8 mouse cellular contexts compared by ENCODE assay signal in genomic region chr3:30601175-30601574, GRCm38 (mm10). TPM values are rescaled to one million over a fixed set of nuclear protein-coding genes. Genes with fewer than 3 reads are reported as not detected.
A peak's percentile ranks its signal among the peaks of the same experiment; 100 is the strongest.
DNase-seq lines count a peak whose midpoint lies in the region; ATAC-seq lines count a peak whose summit lies in the region.

No protein-coding gene starts in this region.

- H3K27ac ChIP-seq in hindbrain, embryonic 12.5 days, result peak overlapping the region; percentile 52; the same call in 1 of the 2 replicates

- no peak overlapping the region for H3K9ac ChIP-seq in hindbrain, embryonic 12.5 days

- DNase-seq in NIH3T3 (ENCODE audit: low read depth), result peak; percentile 93
- DNase-seq in cerebellum, adult 9-10 months, result peak; percentile 95
- peak; percentile 56 to 77 for DNase-seq in frontal cortex, postnatal 10 days (ENCODE audit: low spot score in 2 of 2)
- DNase-seq in layer of hippocampus, postnatal 10 days (ENCODE audit: low spot score in 2 of 2), result peak; percentile 74 to 84
- DNase-seq in lung, postnatal 10 days, result peak; percentile 88
- DNase-seq in ovary, postnatal 14 days (ENCODE audit: low spot score), result peak; percentile 68
- DNase-seq in thymus, postnatal 10 days (ENCODE audit: low spot score in 2 of 2), result peak; percentile 83 to 88

- WGBS in hindbrain, embryonic 12.5 days, result under 1% methylated on average over 17 of the region's 17 CpGs

- no peak for ATAC-seq in hindbrain, embryonic 12.5 days (ENCODE audit: low FRiP score)

- H3K36me3 ChIP-seq in hindbrain, embryonic 12.5 days, result peaks cover 12% of the 10 kb centered on the region

- peak overlapping the region; percentile 81 for H3K4me2 ChIP-seq in hindbrain, embryonic 12.5 days (replicated peaks)

- H3K4me1 ChIP-seq in hindbrain, embryonic 12.5 days, result peaks cover 25% of the 10 kb centered on the region

- H3K27me3 ChIP-seq in hindbrain, embryonic 12.5 days, result peaks cover 4% of the 10 kb centered on the region; the same call in 1 of the 2 replicates

- peak overlapping the region; percentile 51 for H3K4me3 ChIP-seq in hindbrain, embryonic 12.5 days

- no peaks in the 10 kb centered on the region for H3K9me3 ChIP-seq in hindbrain, embryonic 12.5 days (replicated peaks)

RNA-seq across cellular contexts. Expression of gene Mynn, which starts 0.7 kb away (rescaled TPM):
- 33.4 and 41.0 TPM in 2 replicates for polyA plus RNA-seq in hindbrain, embryonic 12.5 days (2016; fragmentation: Nextera tagmentation; extraction: Ambion mirVana)
- 10 to 100 TPM; 13.6 to 14.7 TPM for total RNA-seq in layer of hippocampus, postnatal 10 days (2021)

RNA-seq across cellular contexts. Expression of gene Actrt3, which starts 1.4 kb away (rescaled TPM):
- 0.20 TPM in 1 of 2 replicates, not detected in the other for polyA plus RNA-seq in hindbrain, embryonic 12.5 days (2016; fragmentation: Nextera tagmentation; extraction: Ambion mirVana)
- total RNA-seq in layer of hippocampus, postnatal 10 days (2021), result 1 to 10 TPM; 1.7 TPM

RNA-seq across cellular contexts. Expression of gene Lrriq4, which starts 43.1 kb away (rescaled TPM):
- not detected in 2 replicates for polyA plus RNA-seq in hindbrain, embryonic 12.5 days (2016; fragmentation: Nextera tagmentation; extraction: Ambion mirVana)
- not detected for total RNA-seq in layer of hippocampus, postnatal 10 days (2021)

RNA-seq across cellular contexts. Expression of gene Lrrc34, which starts 46.5 kb away (rescaled TPM):
- 3.0 and 3.2 TPM in 2 replicates for polyA plus RNA-seq in hindbrain, embryonic 12.5 days (2016; fragmentation: Nextera tagmentation; extraction: Ambion mirVana)
- total RNA-seq in layer of hippocampus, postnatal 10 days (2021), result under 1 TPM; 0.18 to 0.55 TPM

RNA-seq across cellular contexts. Expression of gene Mecom, which starts 53.4 kb away (rescaled TPM):
- 44.4 and 47.0 TPM in 2 replicates for polyA plus RNA-seq in hindbrain, embryonic 12.5 days (2016; fragmentation: Nextera tagmentation; extraction: Ambion mirVana)
- total RNA-seq in layer of hippocampus, postnatal 10 days (2021), result 1 to 10 TPM; 6.5 to 6.8 TPM
